Mouse (Mus musculus): Measurements from ENCODE around the gene 4930426L09Rik.

The 4930426L09Rik gene

DNA sequence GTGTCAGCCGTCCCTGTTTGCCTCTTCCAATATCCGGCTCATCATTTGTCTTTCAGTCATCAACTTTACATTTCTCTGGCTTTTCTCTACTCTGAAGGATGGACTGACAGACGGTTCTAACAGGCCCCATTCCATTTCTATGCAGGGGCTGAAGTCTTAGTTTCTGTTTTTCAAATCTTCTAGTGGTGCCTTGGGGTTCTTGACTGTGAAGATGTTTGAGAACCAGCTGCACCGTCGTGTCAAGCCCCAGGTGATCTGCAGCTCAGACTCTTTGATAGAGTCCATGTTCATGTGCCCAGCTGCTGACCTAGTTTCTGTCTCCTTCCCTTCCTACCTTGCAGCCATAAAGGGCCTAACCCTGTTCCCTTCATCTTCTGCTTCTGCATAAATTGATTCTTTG lies 18.2 kb downstream of the 4930426L09Rik start:
- 92% methylated on average over 5 of the region's 5 CpGs for WGBS

- WGBS = 92% methylated on average over 1 of the region's 1 CpGs
Observed at GRCm38 (mm10) chr2:19016839-19017238, 18.7 kb downstream of the 4930426L09Rik start.

DNA sequence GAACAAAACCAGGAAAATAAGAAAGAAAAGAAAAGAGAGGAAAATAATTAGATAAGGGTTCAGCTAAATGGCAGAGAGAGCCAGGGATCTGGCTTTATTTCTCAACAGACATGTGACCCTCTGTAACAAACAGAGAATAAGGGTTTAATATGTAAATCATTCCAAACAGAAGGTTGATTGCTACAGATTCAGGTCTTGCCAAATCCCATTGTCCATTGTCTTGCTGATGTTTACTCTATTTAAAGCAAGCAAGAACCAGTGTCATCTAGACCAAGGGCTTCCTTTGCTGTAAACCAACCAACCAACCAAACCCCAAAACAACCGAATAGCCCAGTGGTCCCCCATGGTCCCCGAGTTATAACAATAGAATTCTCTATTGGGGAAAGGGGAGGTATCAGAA lies 19.9 kb downstream of the 4930426L09Rik start:
- 62% methylated on average over 2 of the region's 2 CpGs for WGBS

DNA sequence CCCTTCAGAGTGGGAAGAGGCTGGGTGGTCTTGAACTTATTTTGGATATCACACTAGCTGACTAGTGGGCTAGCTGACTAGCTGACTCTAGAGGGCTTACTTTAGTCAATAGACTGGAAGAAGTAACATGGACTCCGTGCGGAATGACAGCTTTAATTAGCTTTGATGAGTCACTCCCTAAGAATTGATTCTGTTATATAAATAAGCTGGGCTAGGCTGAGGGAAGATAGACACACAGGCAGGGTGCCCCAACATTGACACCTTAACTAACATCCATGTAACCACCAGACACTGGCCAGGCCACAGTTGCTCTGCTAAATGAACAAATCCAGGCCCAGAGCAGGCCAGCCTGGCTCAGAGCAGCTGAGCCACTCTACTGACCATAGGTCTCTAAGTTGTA lies 26.7 kb downstream of the 4930426L09Rik start:
- 62% methylated on average over 2 of the region's 2 CpGs for WGBS

DNA sequence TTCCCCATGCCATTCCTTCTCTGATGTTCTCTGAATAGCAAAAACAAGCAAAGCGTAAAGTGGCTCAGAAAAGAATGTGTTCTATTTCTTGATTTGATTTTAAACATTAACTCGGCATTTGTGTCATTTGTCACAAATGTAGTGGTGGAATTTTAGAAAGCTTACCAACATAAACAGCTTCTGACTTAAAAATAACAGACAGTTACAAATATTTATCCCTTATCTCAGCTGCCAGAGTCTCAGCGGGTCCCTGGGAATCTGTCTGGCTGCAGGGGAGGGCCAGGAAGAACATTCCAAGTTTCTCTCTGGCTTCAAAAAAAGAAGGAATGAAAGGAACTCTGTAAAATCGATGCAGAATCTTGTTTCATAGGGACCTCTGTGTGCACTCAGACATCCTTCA lies 39.3 kb downstream of the 4930426L09Rik start:
- WGBS = 57% methylated on average over 4 of the region's 4 CpGs

- 69% methylated on average over 4 of the region's 4 CpGs for WGBS
Observed at GRCm38 (mm10) chr2:19037907-19038570, 39.9 kb downstream of the 4930426L09Rik start.

DNA sequence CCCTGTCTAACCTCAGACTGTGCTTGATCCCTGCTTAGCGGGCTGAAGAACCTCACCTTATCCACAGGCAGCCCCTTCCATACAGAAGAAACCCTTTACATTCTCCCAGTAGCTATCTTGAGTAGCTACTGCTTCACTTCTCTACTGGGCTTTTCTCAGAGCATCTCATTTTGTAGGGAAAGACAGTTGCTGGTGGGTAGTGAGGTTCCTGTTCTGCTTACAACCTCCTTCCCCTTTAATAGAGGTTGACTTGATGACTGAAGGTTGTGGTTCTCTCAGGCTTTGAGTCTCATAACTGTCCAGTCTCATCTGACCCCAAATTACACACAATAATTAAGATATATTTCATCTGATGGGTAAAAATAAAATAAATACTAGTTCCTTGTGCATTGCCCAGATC lies 50.1 kb downstream of the 4930426L09Rik start:
- whole genome bisulfite sequencing = 92% methylated on average over 1 of the region's 1 CpGs

DNA sequence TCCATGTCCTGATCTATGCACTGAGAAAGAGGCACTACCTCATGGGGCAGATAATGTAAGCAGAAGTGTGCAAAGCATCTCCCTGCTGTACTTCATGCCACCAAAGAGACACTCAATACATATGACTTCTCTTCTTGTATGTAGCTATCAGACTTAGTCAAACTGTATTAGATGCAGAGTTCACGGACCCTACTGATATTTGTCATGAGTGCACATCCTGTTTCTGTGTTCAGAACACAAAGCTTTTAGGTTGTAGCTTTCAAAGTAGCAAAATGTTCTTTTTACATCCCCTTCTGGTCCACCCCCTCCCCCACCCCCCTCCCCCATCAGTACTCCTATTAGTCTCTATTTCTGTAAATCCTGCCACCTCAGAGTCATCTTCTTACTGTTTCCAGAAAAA lies 51.2 kb downstream of the 4930426L09Rik start:
- 83% methylated on average over 1 of the region's 1 CpGs for WGBS

Data from cerebral cortex, adult 2 months (tissue).